Mouse (Mus musculus) lung, postnatal 36 days (tissue): ENCODE results near the gene Abtb2.

Experiments
- DNase-seq: peaks from one replicate; pipeline ENCODE4 v3.0.0; 2022; ENCODE audit warnings: mixed read lengths

The Abtb2 gene

GRCm38 (mm10) chr2:103667962-103668815 lies 102.1 kb downstream of the Abtb2 start:
- DNase-seq = peak; percentile 47

GRCm38 (mm10) chr2:103668939-103669338 lies 102.8 kb downstream of the Abtb2 start:
- DNase-seq = no peak

GRCm38 (mm10) chr2:103669561-103669960 lies 103.5 kb downstream of the Abtb2 start:
- no peak for DNase-seq

- DNase-seq = peak; percentile 73
Measured at GRCm38 (mm10) chr2:103670276-103670680, 104.2 kb downstream of the Abtb2 start.

GRCm38 (mm10) chr2:103672573-103673119 lies 106.5 kb downstream of the Abtb2 start:
- DNase-seq = no peak

GRCm38 (mm10) chr2:103673609-103674008 lies 107.5 kb downstream of the Abtb2 start:
- DNase-seq = no peak

GRCm38 (mm10) chr2:103675391-103675790 lies 109.3 kb downstream of the Abtb2 start:
- no peak for DNase-seq

- DNase-seq = no peak
Measured at GRCm38 (mm10) chr2:103676808-103677207, 110.7 kb downstream of the Abtb2 start.

GRCm38 (mm10) chr2:103677614-103678369 lies 111.7 kb downstream of the Abtb2 start:
- DNase-seq = no peak

GRCm38 (mm10) chr2:103678433-103678832 lies 112.3 kb downstream of the Abtb2 start:
- no peak for DNase-seq

- DNase-seq = no peak
Measured at GRCm38 (mm10) chr2:103680364-103681110, 114.4 kb downstream of the Abtb2 start.

- no peak for DNase-seq
Measured at GRCm38 (mm10) chr2:103681149-103681548, 115.0 kb downstream of the Abtb2 start.

GRCm38 (mm10) chr2:103682261-103682722 lies 116.2 kb downstream of the Abtb2 start:
- DNase-seq = peak; percentile 21

- DNase-seq = peak; percentile 29
Measured at GRCm38 (mm10) chr2:103682927-103683442, 116.9 kb downstream of the Abtb2 start.

- DNase-seq = no peak
Measured at GRCm38 (mm10) chr2:103684431-103684830, 118.3 kb downstream of the Abtb2 start.

- DNase-seq = no peak
Measured at GRCm38 (mm10) chr2:103684926-103685577, 118.9 kb downstream of the Abtb2 start.

- DNase-seq = no peak
Measured at GRCm38 (mm10) chr2:103685581-103685980, 119.5 kb downstream of the Abtb2 start.

- no peak for DNase-seq
Measured at GRCm38 (mm10) chr2:103687143-103687542, 121.0 kb downstream of the Abtb2 start.

- no peak for DNase-seq
Measured at GRCm38 (mm10) chr2:103687888-103688287, 121.8 kb downstream of the Abtb2 start.

- DNase-seq = peak; percentile 35
Measured at GRCm38 (mm10) chr2:103690425-103690824, 124.3 kb downstream of the Abtb2 start.

- DNase-seq = no peak
Measured at GRCm38 (mm10) chr2:103690828-103691227, 124.7 kb downstream of the Abtb2 start.

GRCm38 (mm10) chr2:103691278-103691677 lies 125.2 kb downstream of the Abtb2 start:
- DNase-seq = no peak
